Mouse (Mus musculus): ENCODE results near the gene 2810408A11Rik. TPM values are rescaled to one million over a fixed set of nuclear protein-coding genes. Genes with fewer than 3 reads are reported as not detected.

Gene 2810408A11Rik
- polyA plus RNA-seq, 1 experiment from 2014 or later: 0.89 TPM

Small RNA genes lying within 50 kb of the gene (microRNA-seq; reads per million reads assigned to microRNA genes)
- gene Mir6924: not detected

Other genes with a start within 250 kb of the 2810408A11Rik start
- not detected in 2 replicates for gene Sox15, start 245.7 kb downstream of the 2810408A11Rik start, polyA plus RNA-seq (2015; fragmentation: Nextera tagmentation; extraction: Ambion mirVana)
- gene Mpdu1, start 238.3 kb downstream of the 2810408A11Rik start, polyA plus RNA-seq (2015; fragmentation: Nextera tagmentation; extraction: Ambion mirVana): 34.1 and 35.2 TPM in 2 replicates
- gene Cd68, start 234.8 kb downstream of the 2810408A11Rik start, polyA plus RNA-seq (2015; fragmentation: Nextera tagmentation; extraction: Ambion mirVana): 28.2 and 31.4 TPM in 2 replicates
- gene Eif4a1, start 228.6 kb downstream of the 2810408A11Rik start, polyA plus RNA-seq (2015; fragmentation: Nextera tagmentation; extraction: Ambion mirVana): 228 and 232 TPM in 2 replicates
- gene Senp3, start 218.9 kb downstream of the 2810408A11Rik start, polyA plus RNA-seq (2015; fragmentation: Nextera tagmentation; extraction: Ambion mirVana): 23.9 and 27.2 TPM in 2 replicates
- gene Tnfsf13, start 215.2 kb downstream of the 2810408A11Rik start, polyA plus RNA-seq (2015; fragmentation: Nextera tagmentation; extraction: Ambion mirVana): 0.15 and 0.64 TPM in 2 replicates
- 2.1 and 2.6 TPM in 2 replicates for gene Tnfsf12, start 205.1 kb downstream of the 2810408A11Rik start, polyA plus RNA-seq (2015; fragmentation: Nextera tagmentation; extraction: Ambion mirVana)
- gene Tnfsfm13, start 204.9 kb downstream of the 2810408A11Rik start, polyA plus RNA-seq (2015; fragmentation: Nextera tagmentation; extraction: Ambion mirVana): 0.85 and 0.89 TPM in 2 replicates
- gene Polr2a, start 142.3 kb downstream of the 2810408A11Rik start, polyA plus RNA-seq (2015; fragmentation: Nextera tagmentation; extraction: Ambion mirVana): 10.2 and 10.4 TPM in 2 replicates
- not detected in 2 replicates for gene Slc35g3, start 139.0 kb downstream of the 2810408A11Rik start, polyA plus RNA-seq (2015; fragmentation: Nextera tagmentation; extraction: Ambion mirVana)
- 0.43 and 0.92 TPM in 2 replicates for gene Zbtb4, start 135.1 kb downstream of the 2810408A11Rik start, polyA plus RNA-seq (2015; fragmentation: Nextera tagmentation; extraction: Ambion mirVana)
- gene Chrnb1, start 105.0 kb downstream of the 2810408A11Rik start, polyA plus RNA-seq (2015; fragmentation: Nextera tagmentation; extraction: Ambion mirVana): 0.84 and 1.3 TPM in 2 replicates
- gene Fgf11, start 99.1 kb downstream of the 2810408A11Rik start, polyA plus RNA-seq (2015; fragmentation: Nextera tagmentation; extraction: Ambion mirVana): 0.16 and 0.18 TPM in 2 replicates
- 0.69 and 0.94 TPM in 2 replicates for gene Tmem102, start 95.4 kb downstream of the 2810408A11Rik start, polyA plus RNA-seq (2015; fragmentation: Nextera tagmentation; extraction: Ambion mirVana)
- gene Gm39566, start 85.7 kb downstream of the 2810408A11Rik start, polyA plus RNA-seq (2015; fragmentation: Nextera tagmentation; extraction: Ambion mirVana): not detected in 2 replicates
- gene Spem2, start 82.5 kb downstream of the 2810408A11Rik start, polyA plus RNA-seq (2015; fragmentation: Nextera tagmentation; extraction: Ambion mirVana): not detected in 2 replicates
- not detected in 2 replicates for gene Spem1, start 78.8 kb downstream of the 2810408A11Rik start, polyA plus RNA-seq (2015; fragmentation: Nextera tagmentation; extraction: Ambion mirVana)
- gene Nlgn2, start 63.2 kb downstream of the 2810408A11Rik start, polyA plus RNA-seq (2015; fragmentation: Nextera tagmentation; extraction: Ambion mirVana): 0.54 and 0.64 TPM in 2 replicates
- 336 and 387 TPM in 2 replicates for gene Tmem256, start 62.5 kb downstream of the 2810408A11Rik start, polyA plus RNA-seq (2015; fragmentation: Nextera tagmentation; extraction: Ambion mirVana)
- 26.1 and 28.0 TPM in 2 replicates for gene Plscr3, start 54.6 kb downstream of the 2810408A11Rik start, polyA plus RNA-seq (2015; fragmentation: Nextera tagmentation; extraction: Ambion mirVana)
- 0.60 and 0.62 TPM in 2 replicates for gene Tnk1, start 42.3 kb downstream of the 2810408A11Rik start, polyA plus RNA-seq (2015; fragmentation: Nextera tagmentation; extraction: Ambion mirVana)
- not detected in 2 replicates for gene Tmem95, start 23.0 kb downstream of the 2810408A11Rik start, polyA plus RNA-seq (2015; fragmentation: Nextera tagmentation; extraction: Ambion mirVana)
- gene Kctd11, start 19.6 kb downstream of the 2810408A11Rik start, polyA plus RNA-seq (2015; fragmentation: Nextera tagmentation; extraction: Ambion mirVana): 1.2 and 1.4 TPM in 2 replicates
- gene Acap1, start 5.4 kb downstream of the 2810408A11Rik start, polyA plus RNA-seq (2015; fragmentation: Nextera tagmentation; extraction: Ambion mirVana): 5.9 and 7.2 TPM in 2 replicates
- gene Neurl4, start 85 bp upstream of the 2810408A11Rik start, polyA plus RNA-seq (2015; fragmentation: Nextera tagmentation; extraction: Ambion mirVana): 2.7 and 3.1 TPM in 2 replicates
- 90.6 and 98.4 TPM in 2 replicates for gene Gps2, start 12.9 kb upstream of the 2810408A11Rik start, polyA plus RNA-seq (2015; fragmentation: Nextera tagmentation; extraction: Ambion mirVana)
- gene Eif5a, start 21.0 kb upstream of the 2810408A11Rik start, polyA plus RNA-seq (2015; fragmentation: Nextera tagmentation; extraction: Ambion mirVana): 1,245 and 1,257 TPM in 2 replicates
- gene Ybx2, start 34.8 kb upstream of the 2810408A11Rik start, polyA plus RNA-seq (2015; fragmentation: Nextera tagmentation; extraction: Ambion mirVana): not detected in 2 replicates
- gene Slc2a4, start 47.2 kb upstream of the 2810408A11Rik start, polyA plus RNA-seq (2015; fragmentation: Nextera tagmentation; extraction: Ambion mirVana): 19.9 and 22.1 TPM in 2 replicates
- gene Cldn7, start 63.8 kb upstream of the 2810408A11Rik start, polyA plus RNA-seq (2015; fragmentation: Nextera tagmentation; extraction: Ambion mirVana): 4.5 and 6.6 TPM in 2 replicates
- gene Ctdnep1, start 80.2 kb upstream of the 2810408A11Rik start, polyA plus RNA-seq (2015; fragmentation: Nextera tagmentation; extraction: Ambion mirVana): 8.9 and 11.9 TPM in 2 replicates
- gene Elp5, start 81.5 kb upstream of the 2810408A11Rik start, polyA plus RNA-seq (2015; fragmentation: Nextera tagmentation; extraction: Ambion mirVana): 58.1 and 60.5 TPM in 2 replicates
- gene Gabarap, start 90.2 kb upstream of the 2810408A11Rik start, polyA plus RNA-seq (2015; fragmentation: Nextera tagmentation; extraction: Ambion mirVana): 252 and 262 TPM in 2 replicates
- 23.1 and 24.0 TPM in 2 replicates for gene Phf23, start 94.8 kb upstream of the 2810408A11Rik start, polyA plus RNA-seq (2015; fragmentation: Nextera tagmentation; extraction: Ambion mirVana)
- gene Dvl2, start 99.6 kb upstream of the 2810408A11Rik start, polyA plus RNA-seq (2015; fragmentation: Nextera tagmentation; extraction: Ambion mirVana): 5.3 and 5.5 TPM in 2 replicates
- 111 and 124 TPM in 2 replicates for gene Acadvl, start 114.4 kb upstream of the 2810408A11Rik start, polyA plus RNA-seq (2015; fragmentation: Nextera tagmentation; extraction: Ambion mirVana)
- 0.63 and 0.93 TPM in 2 replicates for gene Dlg4, start 116.0 kb upstream of the 2810408A11Rik start, polyA plus RNA-seq (2015; fragmentation: Nextera tagmentation; extraction: Ambion mirVana)
- 6.8 and 7.3 TPM in 2 replicates for gene Asgr1, start 153.1 kb upstream of the 2810408A11Rik start, polyA plus RNA-seq (2015; fragmentation: Nextera tagmentation; extraction: Ambion mirVana)
- 10.7 and 13.0 TPM in 2 replicates for gene Asgr2, start 191.7 kb upstream of the 2810408A11Rik start, polyA plus RNA-seq (2015; fragmentation: Nextera tagmentation; extraction: Ambion mirVana)
- 2.6 and 2.9 TPM in 2 replicates for gene Mgl2, start 229.3 kb upstream of the 2810408A11Rik start, polyA plus RNA-seq (2015; fragmentation: Nextera tagmentation; extraction: Ambion mirVana)

All from liver, embryonic 15.5 days (tissue).